Mouse (Mus musculus) hindbrain, embryonic 15.5 days (tissue): ENCODE measurements around the gene Vps52. TPM values are rescaled to one million over a fixed set of nuclear protein-coding genes. Genes with fewer than 3 reads are reported as not detected.
A peak's percentile ranks its signal among the peaks of the same experiment; 100 is the strongest.

Experiments
- ATAC-seq: fragments of 200-750 bp; cut with Nextera tagmentation; 2 replicates; pipeline ENCODE4 v1.8.0; 2017; ENCODE audit warnings: low read depth, moderate number of reproducible peaks, moderate TSS enrichment; ENCODE audit not compliant: low FRiP score
- H3K27ac ChIP-seq: fragments of 300-500 bp; sonication (generic); replicated peaks from 2 replicates; pipeline ENCODE4 v1.5.1; 2015; ENCODE audit warnings: mild to moderate bottlenecking, inconsistent platforms
- H3K27me3 ChIP-seq: fragments of 300-500 bp; sonication (generic); 2 replicates; pipeline ENCODE4 v1.6.1; 2015; ENCODE audit warnings: control low read depth, inconsistent platforms
- H3K36me3 ChIP-seq: fragments of 300-500 bp; sonication (generic); 2 replicates; pipeline ENCODE4 v1.6.1; 2015; ENCODE audit warnings: control low read depth, inconsistent platforms
- H3K4me1 ChIP-seq: fragments of 300-500 bp; sonication (generic); replicated peaks from 2 replicates; pipeline ENCODE4 v1.6.1; 2015; ENCODE audit warnings: control low read depth, inconsistent platforms
- H3K4me2 ChIP-seq: fragments of 300-500 bp; sonication (generic); 2 replicates; pipeline ENCODE4 v1.6.1; 2015; ENCODE audit warnings: moderate library complexity, mild to moderate bottlenecking, inconsistent platforms
- H3K4me3 ChIP-seq: fragments of 300-500 bp; sonication (generic); 2 replicates; pipeline ENCODE4 v1.5.1; 2015; ENCODE audit warnings: mild to moderate bottlenecking, inconsistent platforms
- H3K9ac ChIP-seq: fragments of 300-500 bp; sonication (generic); 2 replicates; pipeline ENCODE4 v1.6.1; 2015; ENCODE audit warnings: inconsistent platforms
- H3K9me3 ChIP-seq: fragments of 300-500 bp; sonication (generic); 2 replicates; pipeline ENCODE4 v1.6.1; 2016; ENCODE audit warnings: control low read depth, inconsistent platforms
- WGBS: fragments of 180-500 bp; shearing (Covaris S2); methylation state at CpG from one replicate; pipeline ENCODE4 v1.1.7; 2015; 5-methylcytosine and 5-hydroxymethylcytosine counted together
- polyA plus RNA-seq: library from polyadenylated mRNA; unstranded; fragments of >200 nt; fragmentation: Nextera tagmentation; extraction: Ambion mirVana; gene quantifications from 2 replicates; pipeline ENCODE4 v1.2.1, GENCODE M21; 2015

The Vps52 gene
- polyA plus RNA-seq, 1 experiment from 2014 or later = 74.8 TPM

GRCm38 (mm10) chr17:33915671-33916250 lies 39.9 kb upstream of the Vps52 start, which contains the start of the genes Tapbp and Zbtb22:
TSS of gene Tapbp (plus strand) at chr17:33915899.
TSS of gene Zbtb22 (plus strand) at chr17:33915904.
- H3K27ac ChIP-seq = peak within 1 kb of the TSS; percentile 84
- peaks cover 51% of the 10 kb centered on the region for H3K4me1 ChIP-seq
- H3K9ac ChIP-seq = peak within 1 kb of the TSS; percentile 52
- peaks cover 33% of the 10 kb centered on the region for H3K36me3 ChIP-seq
- ATAC-seq = peak; percentile 93
- H3K27me3 ChIP-seq = no peaks in the 10 kb centered on the region; the same call in 1 of the 2 replicates
- peak within 1 kb of the TSS; percentile 57 for H3K4me3 ChIP-seq
- H3K9me3 ChIP-seq = no peaks in the 10 kb centered on the region
- peak within 1 kb of the TSS; percentile 78 for H3K4me2 ChIP-seq
- under 1% methylated on average over 31 of the region's 34 CpGs for WGBS

GRCm38 (mm10) chr17:33916294-33916693 lies 39.3 kb upstream of the Vps52 start:
- under 1% methylated on average over 17 of the region's 20 CpGs for WGBS
- H3K9ac ChIP-seq = peak overlapping the region; percentile 52
- H3K9me3 ChIP-seq = no peaks in the 10 kb centered on the region
- peak overlapping the region; percentile 78 for H3K4me2 ChIP-seq
- no peaks in the 10 kb centered on the region; the same call in 1 of the 2 replicates for H3K27me3 ChIP-seq
- ATAC-seq = peak; percentile 13
- H3K4me3 ChIP-seq = peak overlapping the region; percentile 57
- H3K27ac ChIP-seq = peak overlapping the region; percentile 84
- H3K4me1 ChIP-seq = peaks cover 51% of the 10 kb centered on the region
- H3K36me3 ChIP-seq = peaks cover 30% of the 10 kb centered on the region

GRCm38 (mm10) chr17:33916847-33917655 lies 38.6 kb upstream of the Vps52 start:
- 71% methylated on average over 31 of the region's 31 CpGs for WGBS

GRCm38 (mm10) chr17:33917656-33918292 lies 37.8 kb upstream of the Vps52 start:
- Histone ChIP-seq H3K27me3 (no peaks in the 10 kb centered on the region; the same call in 1 of the 2 replicates), H3K9me3 (no peaks in the 10 kb centered on the region), H3K9ac (no peak overlapping the region), H3K4me3 (no peak overlapping the region), H3K4me2 (no peak overlapping the region), H3K4me1 (peaks cover 45% of the 10 kb centered on the region), H3K36me3 (peaks cover 17% of the 10 kb centered on the region), H3K27ac (no peak overlapping the region)
- no peak for ATAC-seq
- WGBS = 81% methylated on average over 18 of the region's 18 CpGs

More at GRCm38 (mm10) chr17:33916847-33917655, 38.6 kb upstream of the Vps52 start:
- peak overlapping the region; percentile 57 for H3K4me3 ChIP-seq
- ATAC-seq = no peak
- H3K27ac ChIP-seq = 0 out of 2 replicates have a peak overlapping the region, but pooled peaks have one; percentile 11
- H3K4me2 ChIP-seq = peak overlapping the region; percentile 78
- peak overlapping the region; percentile 52 for H3K9ac ChIP-seq
- H3K4me1 ChIP-seq = peaks cover 46% of the 10 kb centered on the region
- H3K36me3 ChIP-seq = peaks cover 22% of the 10 kb centered on the region
- H3K9me3 ChIP-seq = no peaks in the 10 kb centered on the region
- H3K27me3 ChIP-seq = no peaks in the 10 kb centered on the region; the same call in 1 of the 2 replicates

GRCm38 (mm10) chr17:33918293-33919203 lies 37.1 kb upstream of the Vps52 start:
- Histone ChIP-seq H3K4me2 (peak overlapping the region; percentile 59), H3K9me3 (no peaks in the 10 kb centered on the region), H3K4me3 (peak overlapping the region; percentile 45), H3K27me3 (no peaks in the 10 kb centered on the region; the same call in 1 of the 2 replicates), H3K4me1 (peaks cover 45% of the 10 kb centered on the region), H3K27ac (no peak overlapping the region), H3K9ac (no peak overlapping the region), H3K36me3 (peaks cover 13% of the 10 kb centered on the region)
- no peak for ATAC-seq
- 58% methylated on average over 37 of the region's 37 CpGs for WGBS

- no peaks in the 10 kb centered on the region for H3K9me3 ChIP-seq
- under 1% methylated on average over 52 of the region's 52 CpGs for WGBS
- peak overlapping the region; percentile 45 for H3K4me3 ChIP-seq
- peak overlapping the region; percentile 65 for H3K27ac ChIP-seq
- no peaks in the 10 kb centered on the region; the same call in 1 of the 2 replicates for H3K27me3 ChIP-seq
- peaks cover 3% of the 10 kb centered on the region; the same call in 1 of the 2 replicates for H3K36me3 ChIP-seq
- H3K4me1 ChIP-seq = peaks cover 42% of the 10 kb centered on the region
- peak overlapping the region; percentile 37 for H3K9ac ChIP-seq
- ATAC-seq = no peak
- H3K4me2 ChIP-seq = peak overlapping the region; percentile 59
Measured at GRCm38 (mm10) chr17:33919351-33920281, 36.0 kb upstream of the Vps52 start.

GRCm38 (mm10) chr17:33920282-33921097 lies 35.1 kb upstream of the Vps52 start:
- Histone ChIP-seq H3K27me3 (no peaks in the 10 kb centered on the region; the same call in 1 of the 2 replicates), H3K9me3 (no peaks in the 10 kb centered on the region), H3K4me2 (peak overlapping the region; percentile 59), H3K27ac (peak overlapping the region; percentile 65), H3K4me1 (peaks cover 33% of the 10 kb centered on the region), H3K4me3 (peak overlapping the region; percentile 45), H3K36me3 (peaks cover 3% of the 10 kb centered on the region; the same call in 1 of the 2 replicates), H3K9ac (peak overlapping the region; percentile 37)
- WGBS = 2% methylated on average over 36 of the region's 36 CpGs
- no peak for ATAC-seq

- no peaks in the 10 kb centered on the region; the same call in 1 of the 2 replicates for H3K27me3 ChIP-seq
- H3K4me2 ChIP-seq = no peak overlapping the region
- no peak for ATAC-seq
- peaks cover 31% of the 10 kb centered on the region for H3K4me1 ChIP-seq
- no peak overlapping the region for H3K27ac ChIP-seq
- no peak overlapping the region for H3K4me3 ChIP-seq
- no peaks in the 10 kb centered on the region for H3K9me3 ChIP-seq
- WGBS = 90% methylated on average over 7 of the region's 7 CpGs
- no peak overlapping the region for H3K9ac ChIP-seq
- H3K36me3 ChIP-seq = peaks cover 3% of the 10 kb centered on the region; the same call in 1 of the 2 replicates
Measured at GRCm38 (mm10) chr17:33921361-33921760, 34.3 kb upstream of the Vps52 start.

GRCm38 (mm10) chr17:33924577-33925283 lies 30.9 kb upstream of the Vps52 start:
- Histone ChIP-seq H3K4me3 (no peak overlapping the region), H3K27ac (no peak overlapping the region), H3K27me3 (no peaks in the 10 kb centered on the region), H3K9ac (no peak overlapping the region), H3K4me1 (peaks cover 29% of the 10 kb centered on the region), H3K36me3 (0 out of 2 replicates have a peak, but pooled peaks cover 8% of the 10 kb centered on the region), H3K9me3 (no peaks in the 10 kb centered on the region), H3K4me2 (no peak overlapping the region)
- 81% methylated on average over 10 of the region's 10 CpGs for WGBS
- ATAC-seq = no peak
